Mouse (Mus musculus): Measurements from ENCODE around the gene Zfp787. TPM values are rescaled to one million over a fixed set of nuclear protein-coding genes. Genes with fewer than 3 reads are reported as not detected.

Zfp787 gene
- polyA plus RNA-seq, 1 experiment from 2014 or later, result 41.2 TPM

- Histone ChIP-seq H3K4me1 (replicated peaks; ENCODE audit: control insufficient read depth, insufficient read depth) (peaks cover 4% of the 10 kb centered on the region; the same call in 1 of the 2 replicates), H3K9ac (ENCODE audit: low read length) (no peak overlapping the region), H3K27ac (replicated peaks) (peak overlapping the region; percentile 95; the same call in 1 of the 2 replicates), H3K27me3 (ENCODE audit: control insufficient read depth, insufficient read depth, low read length) (no peaks in the 10 kb centered on the region), H3K4me3 (ENCODE audit: low read depth, low read length) (no peak overlapping the region), H3K4me2 (replicated peaks; ENCODE audit: low read depth) (peak overlapping the region; percentile 89), H3K36me3 (ENCODE audit: control insufficient read depth, insufficient read depth, low read length) (no peaks in the 10 kb centered on the region), H3K9me3 (ENCODE audit: control insufficient read depth, low read length) (no peaks in the 10 kb centered on the region)
- WGBS, result 44% methylated on average over 5 of the region's 5 CpGs
- no peak for ATAC-seq (ENCODE audit: low FRiP score, low TSS enrichment)
- no peak for DNase-seq (ENCODE audit: low spot score)
- no peak for TF ChIP-seq EP300 (optimal IDR thresholded peaks at IDR 0.05)
- no peak for TF ChIP-seq CTCF (IDR thresholded peaks at IDR 0.05; ENCODE audit: low read depth)
Observed at GRCm38 (mm10) chr7:6154164-6154563, 1.6 kb downstream of the Zfp787 start.

GRCm38 (mm10) chr7:6153131-6153530 is 2.7 kb downstream of the Zfp787 start:
- Histone ChIP-seq H3K9ac (ENCODE audit: low read length) (no peak overlapping the region), H3K4me1 (replicated peaks; ENCODE audit: control insufficient read depth, insufficient read depth) (peaks cover 4% of the 10 kb centered on the region; the same call in 1 of the 2 replicates), H3K36me3 (ENCODE audit: control insufficient read depth, insufficient read depth, low read length) (no peaks in the 10 kb centered on the region), H3K4me2 (replicated peaks; ENCODE audit: low read depth) (no peak overlapping the region), H3K4me3 (ENCODE audit: low read depth, low read length) (no peak overlapping the region), H3K27me3 (ENCODE audit: control insufficient read depth, insufficient read depth, low read length) (no peaks in the 10 kb centered on the region), H3K27ac (replicated peaks) (no peak overlapping the region; the same call in 1 of the 2 replicates), H3K9me3 (ENCODE audit: control insufficient read depth, low read length) (no peaks in the 10 kb centered on the region)
- DNase-seq (ENCODE audit: low spot score), result no peak
- no peak for TF ChIP-seq CTCF (IDR thresholded peaks at IDR 0.05; ENCODE audit: low read depth)
- WGBS, result 81% methylated on average over 3 of the region's 3 CpGs
- ATAC-seq (ENCODE audit: low FRiP score, low TSS enrichment), result no peak

GRCm38 (mm10) chr7:6152036-6152435 is 3.8 kb downstream of the Zfp787 start:
- TF ChIP-seq CTCF (IDR thresholded peaks at IDR 0.05; ENCODE audit: low read depth), result no peak
- no peak for TF ChIP-seq EP300 (optimal IDR thresholded peaks at IDR 0.05)
- ATAC-seq (ENCODE audit: low FRiP score, low TSS enrichment) (no peak), DNase-seq (ENCODE audit: low spot score) (no peak)
- Histone ChIP-seq H3K36me3 (ENCODE audit: control insufficient read depth, insufficient read depth, low read length) (no peaks in the 10 kb centered on the region), H3K27ac (replicated peaks) (0 out of 2 replicates have a peak overlapping the region, but pooled peaks have one; percentile 13), H3K27me3 (ENCODE audit: control insufficient read depth, insufficient read depth, low read length) (no peaks in the 10 kb centered on the region), H3K4me3 (ENCODE audit: low read depth, low read length) (no peak overlapping the region), H3K4me2 (replicated peaks; ENCODE audit: low read depth) (no peak overlapping the region), H3K9ac (ENCODE audit: low read length) (no peak overlapping the region), H3K4me1 (replicated peaks; ENCODE audit: control insufficient read depth, insufficient read depth) (peaks cover 6% of the 10 kb centered on the region; the same call in 1 of the 2 replicates), H3K9me3 (ENCODE audit: control insufficient read depth, low read length) (no peaks in the 10 kb centered on the region)
- 60% methylated on average over 3 of the region's 3 CpGs for WGBS

GRCm38 (mm10) chr7:6151266-6151665 is 4.5 kb downstream of the Zfp787 start:
- H3K9me3 ChIP-seq (ENCODE audit: control insufficient read depth, low read length), result no peaks in the 10 kb centered on the region
- DNase-seq (ENCODE audit: low spot score) (no peak), ATAC-seq (ENCODE audit: low FRiP score, low TSS enrichment) (no peak)
- no peaks in the 10 kb centered on the region for H3K36me3 ChIP-seq (ENCODE audit: control insufficient read depth, insufficient read depth, low read length)
- H3K27me3 ChIP-seq (ENCODE audit: control insufficient read depth, insufficient read depth, low read length), result no peaks in the 10 kb centered on the region
- 0 out of 2 replicates have a peak overlapping the region, but pooled peaks have one; percentile 13 for H3K9ac ChIP-seq (ENCODE audit: low read length)
- H3K27ac ChIP-seq (replicated peaks), result peak overlapping the region; percentile 4; the same call in 1 of the 2 replicates
- peaks cover 7% of the 10 kb centered on the region; the same call in 1 of the 2 replicates for H3K4me1 ChIP-seq (replicated peaks; ENCODE audit: control insufficient read depth, insufficient read depth)
- WGBS, result 58% methylated on average over 1 of the region's 1 CpGs
- TF ChIP-seq CTCF (IDR thresholded peaks at IDR 0.05; ENCODE audit: low read depth), result no peak
- TF ChIP-seq EP300 (optimal IDR thresholded peaks at IDR 0.05), result no peak
- no peak overlapping the region for H3K4me3 ChIP-seq (ENCODE audit: low read depth, low read length)
- H3K4me2 ChIP-seq (replicated peaks; ENCODE audit: low read depth), result no peak overlapping the region

- no peak overlapping the region for H3K4me3 ChIP-seq (ENCODE audit: low read depth, low read length)
- H3K4me2 ChIP-seq (replicated peaks; ENCODE audit: low read depth), result no peak overlapping the region
- no peaks in the 10 kb centered on the region for H3K36me3 ChIP-seq (ENCODE audit: control insufficient read depth, insufficient read depth, low read length)
- ATAC-seq (ENCODE audit: low FRiP score, low TSS enrichment), result peak; percentile 79
- peak overlapping the region; percentile 77 for H3K27ac ChIP-seq (replicated peaks)
- TF ChIP-seq CTCF (IDR thresholded peaks at IDR 0.05; ENCODE audit: low read depth), result no peak
- TF ChIP-seq EP300 (optimal IDR thresholded peaks at IDR 0.05), result no peak
- H3K9me3 ChIP-seq (ENCODE audit: control insufficient read depth, low read length), result no peaks in the 10 kb centered on the region
- 38% methylated on average over 5 of the region's 5 CpGs for WGBS
- H3K4me1 ChIP-seq (replicated peaks; ENCODE audit: control insufficient read depth, insufficient read depth), result peaks cover 20% of the 10 kb centered on the region; the same call in 1 of the 2 replicates
- H3K27me3 ChIP-seq (ENCODE audit: control insufficient read depth, insufficient read depth, low read length), result no peaks in the 10 kb centered on the region
- 0 out of 2 replicates have a peak overlapping the region, but pooled peaks have one; percentile 13 for H3K9ac ChIP-seq (ENCODE audit: low read length)
- peak; percentile 62 for DNase-seq (ENCODE audit: low spot score)
Observed at GRCm38 (mm10) chr7:6147688-6148087, 8.1 kb downstream of the Zfp787 start.

GRCm38 (mm10) chr7:6146982-6147325 is 8.8 kb downstream of the Zfp787 start:
- peak overlapping the region; percentile 77 for H3K27ac ChIP-seq (replicated peaks)
- no peak overlapping the region for H3K4me2 ChIP-seq (replicated peaks; ENCODE audit: low read depth)
- DNase-seq (ENCODE audit: low spot score) (peak; percentile 41), ATAC-seq (ENCODE audit: low FRiP score, low TSS enrichment) (no peak)
- H3K4me1 ChIP-seq (replicated peaks; ENCODE audit: control insufficient read depth, insufficient read depth), result peaks cover 18% of the 10 kb centered on the region; the same call in 1 of the 2 replicates
- H3K4me3 ChIP-seq (ENCODE audit: low read depth, low read length), result no peak overlapping the region
- H3K36me3 ChIP-seq (ENCODE audit: control insufficient read depth, insufficient read depth, low read length), result 0 out of 2 replicates have a peak, but pooled peaks cover 2% of the 10 kb centered on the region
- no peak overlapping the region for H3K9ac ChIP-seq (ENCODE audit: low read length)
- TF ChIP-seq CTCF (IDR thresholded peaks at IDR 0.05; ENCODE audit: low read depth), result no peak
- TF ChIP-seq EP300 (optimal IDR thresholded peaks at IDR 0.05), result no peak
- 6% methylated on average over 2 of the region's 2 CpGs for WGBS
- H3K9me3 ChIP-seq (ENCODE audit: control insufficient read depth, low read length), result no peaks in the 10 kb centered on the region
- H3K27me3 ChIP-seq (ENCODE audit: control insufficient read depth, insufficient read depth, low read length), result no peaks in the 10 kb centered on the region

Measured in stomach, postnatal 0 days (tissue).